Mouse (Mus musculus) liver, embryonic 16.5 days (tissue): ENCODE data around the gene Man2b1. TPM values are rescaled to one million over a fixed set of nuclear protein-coding genes. Genes with fewer than 3 reads are reported as not detected.

Experiments used
- ATAC-seq: fragments of 200-750 bp; cut with Nextera tagmentation; 2 replicates; pipeline ENCODE4 v1.8.0; 2017; ENCODE audit warnings: low read depth, mild to moderate bottlenecking, moderate number of reproducible peaks, moderate library complexity
- H3K27ac ChIP-seq: fragments of 300-500 bp; sonication (generic); 2 replicates; pipeline ENCODE4 v1.5.1; 2014; ENCODE audit warnings: mild to moderate bottlenecking, low read length
- H3K27me3 ChIP-seq: fragments of 300-500 bp; sonication (generic); 2 replicates; pipeline ENCODE4 v1.6.1; 2014; ENCODE audit warnings: low read depth, low read length, mixed read lengths; ENCODE audit not compliant: control insufficient read depth, insufficient read depth
- H3K36me3 ChIP-seq: fragments of 300-500 bp; sonication (generic); 2 replicates; pipeline ENCODE4 v1.6.1; 2014; ENCODE audit warnings: mild to moderate bottlenecking; ENCODE audit not compliant: control insufficient read depth, insufficient read depth
- H3K4me1 ChIP-seq: fragments of 300-500 bp; sonication (generic); 2 replicates; pipeline ENCODE4 v1.6.1; 2014; ENCODE audit warnings: low read depth, low read length, mixed read lengths; ENCODE audit not compliant: control insufficient read depth
- H3K4me2 ChIP-seq: fragments of 300-500 bp; sonication (generic); 2 replicates; pipeline ENCODE4 v1.6.1; 2014; ENCODE audit warnings: low read depth, low read length, mixed read lengths
- H3K4me3 ChIP-seq: fragments of 300-500 bp; sonication (generic); 2 replicates; pipeline ENCODE4 v1.5.1; 2014; ENCODE audit warnings: low read depth, mild to moderate bottlenecking, low read length
- H3K9ac ChIP-seq: fragments of 300-500 bp; sonication (generic); 2 replicates; pipeline ENCODE4 v1.6.1; 2014; ENCODE audit warnings: low read depth, low read length
- H3K9me3 ChIP-seq: fragments of 300-500 bp; sonication (generic); replicated peaks from 2 replicates; pipeline ENCODE4 v1.6.1; 2016; ENCODE audit warnings: low read length; ENCODE audit not compliant: control insufficient read depth
- WGBS: fragments of 180-500 bp; shearing (Covaris S2); extraction: QIAGEN DNeasy Blood & Tissue Kit; methylation state at CpG from one replicate; pipeline ENCODE4 v1.1.7; 2014; ENCODE audit not compliant: insufficient replicate concordance; 5-methylcytosine and 5-hydroxymethylcytosine counted together
- polyA plus RNA-seq: library from polyadenylated mRNA; unstranded; fragments of >200 nt; fragmentation: Nextera tagmentation; extraction: Ambion mirVana; gene quantifications from 2 replicates; pipeline ENCODE4 v1.2.1, GENCODE M21; 2015

The Man2b1 gene
- 38.7 and 44.4 TPM in 2 replicates for polyA plus RNA-seq

DNA sequence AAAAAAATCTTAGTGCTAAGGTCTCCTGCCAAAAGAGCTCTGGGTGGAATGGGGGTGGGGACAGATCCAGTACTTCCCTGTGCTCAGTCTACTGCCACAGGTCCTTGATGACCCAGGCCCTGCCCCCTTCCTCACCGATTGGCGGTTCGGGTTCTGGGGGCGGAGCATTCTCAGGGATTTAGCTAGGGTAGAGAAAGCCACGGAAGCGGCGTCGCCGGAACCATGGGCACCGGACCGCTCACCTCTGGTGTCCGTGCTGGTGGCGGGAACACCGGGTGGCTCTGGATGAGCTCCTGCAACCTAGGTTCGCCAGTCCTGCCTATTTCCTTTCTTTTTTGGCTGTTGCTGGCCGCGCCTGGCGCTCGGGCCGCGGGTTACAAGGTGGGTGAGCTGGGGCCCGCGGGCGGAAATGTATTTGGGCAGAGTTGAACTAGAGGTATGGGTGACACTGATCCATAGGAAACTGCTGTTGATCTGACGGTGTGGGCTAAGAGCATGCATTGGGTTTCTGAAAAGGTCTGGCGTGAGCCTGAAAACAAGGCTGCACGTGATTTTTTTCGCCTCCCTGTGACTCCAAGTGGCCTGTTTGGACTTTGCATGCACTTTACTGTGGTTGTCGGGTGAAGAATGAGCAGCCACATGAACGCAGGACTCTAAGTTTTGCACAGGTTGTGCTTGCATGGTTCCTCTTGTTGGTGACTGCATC lies at the start of gene Man2b1:
Gene Man2b1, plus strand, starts transcription at position 163 of the 706 bp plus-strand sequence.
- Histone ChIP-seq H3K4me1 (peaks cover 39% of the 10 kb centered on the region), H3K27me3 (no peaks in the 10 kb centered on the region), H3K4me2 (peak within 1 kb of the TSS; percentile 91), H3K27ac (peak within 1 kb of the TSS; percentile 45), H3K9ac (peak within 1 kb of the TSS; percentile 74), H3K9me3 (no peaks in the 10 kb centered on the region), H3K4me3 (peak within 1 kb of the TSS; percentile 78), H3K36me3 (peaks cover 9% of the 10 kb centered on the region)
- ATAC-seq: peak; percentile 89
- under 1% methylated on average over 30 of the region's 30 CpGs for WGBS

DNA sequence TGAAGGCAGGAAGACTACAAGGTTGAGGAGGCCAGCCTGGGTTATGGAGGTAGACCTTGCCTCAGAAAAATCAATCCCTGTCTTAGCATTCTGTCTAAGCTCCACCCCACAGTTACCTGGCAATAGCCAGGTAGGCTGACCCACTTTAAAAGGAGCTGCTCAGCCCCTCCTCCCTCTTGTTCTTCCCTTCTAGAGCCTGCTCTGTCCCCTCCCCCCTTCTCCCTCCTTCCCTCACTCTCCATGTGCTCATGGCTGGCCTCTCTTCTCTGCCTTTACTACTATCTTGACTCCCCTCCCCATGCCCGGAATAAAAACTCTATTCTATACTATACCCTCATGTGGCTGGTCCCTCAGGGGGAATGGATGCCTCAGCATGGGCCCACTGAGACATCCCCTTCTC lies 49.2 kb upstream of the Man2b1 start:
- ATAC-seq: no peak
- H3K36me3 ChIP-seq: peaks cover 38% of the 10 kb centered on the region
- WGBS: 46% methylated on average over 1 of the region's 1 CpGs
- H3K4me1 ChIP-seq: peaks cover 42% of the 10 kb centered on the region
- no peak overlapping the region for H3K27ac ChIP-seq
- no peak overlapping the region for H3K4me2 ChIP-seq
- no peak overlapping the region for H3K9ac ChIP-seq
- H3K27me3 ChIP-seq: no peaks in the 10 kb centered on the region
- H3K9me3 ChIP-seq: no peaks in the 10 kb centered on the region
- no peak overlapping the region for H3K4me3 ChIP-seq

GRCm38 (mm10) chr8:85034764-85035163 lies 48.3 kb upstream of the Man2b1 start:
- peak overlapping the region; percentile 82 for H3K9ac ChIP-seq
- WGBS: under 1% methylated on average over 13 of the region's 13 CpGs
- H3K4me1 ChIP-seq: peaks cover 46% of the 10 kb centered on the region

DNA sequence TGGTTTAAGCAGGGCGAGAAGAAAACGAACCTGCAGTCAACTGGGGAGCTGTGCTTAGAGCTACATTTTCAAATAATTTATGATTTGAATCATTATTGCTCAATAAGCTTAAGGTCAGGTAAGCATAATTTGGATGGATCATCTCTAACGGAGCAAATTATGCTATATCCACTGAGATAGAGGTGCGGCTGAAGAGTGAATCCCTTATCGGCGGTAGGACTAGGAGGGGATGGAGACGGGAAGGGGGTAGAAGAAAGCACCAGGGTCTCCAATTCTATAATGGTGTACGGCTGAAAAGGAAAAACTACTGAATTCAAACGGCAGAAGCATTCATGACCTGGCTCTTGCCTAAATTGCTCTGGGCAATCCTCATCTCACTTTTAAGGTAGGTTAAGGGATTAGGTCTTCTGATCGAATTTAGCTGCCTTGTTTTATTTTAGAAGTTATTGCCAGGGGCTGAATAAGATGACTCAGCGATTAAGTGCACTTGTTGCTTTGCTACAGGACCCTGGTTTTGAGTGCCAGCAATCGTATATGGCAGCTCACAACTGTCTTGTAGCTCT lies 47.8 kb upstream of the Man2b1 start:
- Histone ChIP-seq H3K9ac (peak overlapping the region; percentile 82), H3K9me3 (no peaks in the 10 kb centered on the region), H3K4me3 (peak overlapping the region; percentile 76), H3K27ac (peak overlapping the region; percentile 97), H3K4me2 (peak overlapping the region; percentile 90), H3K36me3 (peaks cover 32% of the 10 kb centered on the region), H3K4me1 (peaks cover 48% of the 10 kb centered on the region), H3K27me3 (no peaks in the 10 kb centered on the region)
- 2% methylated on average over 12 of the region's 12 CpGs for WGBS
- no peak for ATAC-seq

More at GRCm38 (mm10) chr8:85034764-85035163, 48.3 kb upstream of the Man2b1 start:
- peaks cover 32% of the 10 kb centered on the region for H3K36me3 ChIP-seq
- no peak for ATAC-seq
- H3K4me3 ChIP-seq: peak overlapping the region; percentile 76
- H3K27me3 ChIP-seq: no peaks in the 10 kb centered on the region
- H3K27ac ChIP-seq: peak overlapping the region; percentile 97
- peak overlapping the region; percentile 90 for H3K4me2 ChIP-seq
- H3K9me3 ChIP-seq: no peaks in the 10 kb centered on the region

DNA sequence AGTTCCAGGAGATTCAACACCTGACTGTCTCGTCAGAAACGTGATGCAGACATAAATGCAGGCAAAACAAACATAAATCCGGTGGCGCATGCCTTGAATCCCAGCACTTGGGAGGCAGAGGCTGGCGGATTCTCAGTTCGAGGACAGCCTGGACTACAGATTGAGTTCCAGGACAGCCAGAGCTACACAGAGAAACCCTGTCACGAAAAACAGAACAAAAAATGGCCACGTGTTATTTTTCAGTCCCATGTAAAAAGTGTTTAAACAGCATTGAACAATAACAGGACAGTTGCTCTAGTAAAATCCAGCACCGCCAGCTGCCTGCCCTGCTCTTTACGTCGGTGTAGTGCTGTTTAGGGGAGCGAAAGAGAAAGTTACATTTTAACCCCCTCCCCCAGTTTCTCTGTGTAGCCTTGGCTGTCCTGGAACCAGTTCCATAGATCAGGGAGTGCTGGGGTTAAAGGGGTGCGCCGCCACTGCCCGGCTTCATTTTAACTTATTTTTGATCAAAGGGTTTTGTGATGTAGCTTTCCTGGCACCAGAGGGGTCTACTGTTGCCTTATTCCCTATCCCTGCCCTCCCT lies 47.3 kb upstream of the Man2b1 start:
- no peaks in the 10 kb centered on the region for H3K27me3 ChIP-seq
- peak overlapping the region; percentile 82 for H3K9ac ChIP-seq
- peak; percentile 16; the same call in 1 of the 2 replicates for ATAC-seq
- peaks cover 51% of the 10 kb centered on the region for H3K4me1 ChIP-seq
- under 1% methylated on average over 15 of the region's 15 CpGs for WGBS
- no peaks in the 10 kb centered on the region for H3K9me3 ChIP-seq
- peak overlapping the region; percentile 76 for H3K4me3 ChIP-seq
- H3K4me2 ChIP-seq: peak overlapping the region; percentile 90
- H3K27ac ChIP-seq: peak overlapping the region; percentile 97
- peaks cover 33% of the 10 kb centered on the region for H3K36me3 ChIP-seq

DNA sequence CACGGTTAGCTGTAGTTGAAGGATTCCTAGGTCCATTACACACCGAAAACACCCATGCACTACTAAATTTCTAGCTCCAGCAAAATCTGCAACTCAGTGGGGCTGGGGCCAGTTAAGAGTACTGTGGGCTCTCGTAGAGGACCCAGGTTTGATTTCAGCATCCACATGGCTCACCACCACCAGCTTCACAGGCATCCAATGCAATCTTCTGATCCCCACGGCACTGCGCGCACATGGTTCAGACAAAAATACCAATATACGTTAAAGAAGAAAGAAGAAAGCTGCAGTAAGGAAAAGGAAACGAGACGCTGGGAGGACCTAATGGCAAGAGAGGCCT lies 46.7 kb upstream of the Man2b1 start:
- peaks cover 53% of the 10 kb centered on the region for H3K4me1 ChIP-seq
- H3K36me3 ChIP-seq: peaks cover 35% of the 10 kb centered on the region
- no peaks in the 10 kb centered on the region for H3K9me3 ChIP-seq
- WGBS: under 1% methylated on average over 9 of the region's 9 CpGs
- H3K27me3 ChIP-seq: no peaks in the 10 kb centered on the region
- H3K9ac ChIP-seq: peak overlapping the region; percentile 82
- H3K4me3 ChIP-seq: peak overlapping the region; percentile 76
- H3K4me2 ChIP-seq: peak overlapping the region; percentile 90
- peak; percentile 8 for ATAC-seq
- peak overlapping the region; percentile 97 for H3K27ac ChIP-seq

GRCm38 (mm10) chr8:85036718-85037365 lies 46.2 kb upstream of the Man2b1 start, which contains the start of gene Tnpo2:
Gene Tnpo2, plus strand, starts transcription at chr8:85036915.
- Histone ChIP-seq H3K9ac (peak within 1 kb of the TSS; percentile 90), H3K9me3 (no peaks in the 10 kb centered on the region), H3K27me3 (no peaks in the 10 kb centered on the region), H3K4me3 (peak within 1 kb of the TSS; percentile 76), H3K4me1 (peaks cover 53% of the 10 kb centered on the region), H3K36me3 (peaks cover 33% of the 10 kb centered on the region), H3K4me2 (peak within 1 kb of the TSS; percentile 90), H3K27ac (peak within 1 kb of the TSS; percentile 97)
- ATAC-seq: peak; percentile 91
- WGBS: under 1% methylated on average over 58 of the region's 59 CpGs

DNA sequence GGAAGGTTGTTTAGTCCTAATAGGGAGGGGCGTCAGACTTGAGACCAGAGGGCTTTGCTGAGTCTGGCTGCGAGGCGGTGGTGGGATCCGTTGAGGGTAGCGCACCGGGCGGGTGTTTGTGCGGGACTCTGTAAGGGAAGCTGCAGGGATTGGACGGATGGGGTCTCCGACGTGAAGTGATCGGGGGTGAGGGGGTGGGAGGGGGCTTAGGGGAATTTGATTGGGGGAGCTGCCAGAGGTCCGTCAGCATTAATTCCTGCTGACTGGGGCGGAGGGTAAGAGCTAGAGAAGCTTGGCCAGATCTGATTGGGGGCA lies 45.7 kb upstream of the Man2b1 start:
- Histone ChIP-seq H3K9me3 (no peaks in the 10 kb centered on the region), H3K27ac (peak overlapping the region; percentile 97), H3K4me2 (peak overlapping the region; percentile 90), H3K36me3 (peaks cover 31% of the 10 kb centered on the region), H3K27me3 (no peaks in the 10 kb centered on the region), H3K4me3 (peak overlapping the region; percentile 76), H3K4me1 (peaks cover 53% of the 10 kb centered on the region), H3K9ac (peak overlapping the region; percentile 90)
- WGBS: 0% methylated on average over 14 of the region's 14 CpGs
- ATAC-seq: peak; percentile 9
